Mouse (Mus musculus) hematopoietic stem cell, adult 5-6 weeks (primary cell): Measurements from ENCODE around the gene Frem1. TPM values are rescaled to one million over a fixed set of nuclear protein-coding genes. Genes with fewer than 3 reads are reported as not detected.

Source experiments
- ATAC-seq, 2 experiments: fragments of 125-278 bp in 1 of 2; replicated peaks in 1 of 2; 2 replicates each; pipeline ENCODE4 v1.8.0; 2016 to 2017; ENCODE audit warnings: inconsistent platforms in 2 of 2, mild to moderate bottlenecking in 2 of 2, moderate number of reproducible peaks in 2 of 2, low read depth in 1 of 2, moderate TSS enrichment in 1 of 2; ENCODE audit not compliant: low FRiP score in 2 of 2, poor library complexity in 2 of 2, severe bottlenecking in 2 of 2, insufficient read depth in 1 of 2, low TSS enrichment in 1 of 2
- total RNA-seq: library from RNA; stranded (forward); fragments of 172-1452, 232-1000 nt; gene quantifications from 2 replicates; pipeline ENCODE4 v1.2.3, GENCODE M21; 2017

Gene Frem1
- total RNA-seq, 1 experiment from 2014 or later = not detected

DNA sequence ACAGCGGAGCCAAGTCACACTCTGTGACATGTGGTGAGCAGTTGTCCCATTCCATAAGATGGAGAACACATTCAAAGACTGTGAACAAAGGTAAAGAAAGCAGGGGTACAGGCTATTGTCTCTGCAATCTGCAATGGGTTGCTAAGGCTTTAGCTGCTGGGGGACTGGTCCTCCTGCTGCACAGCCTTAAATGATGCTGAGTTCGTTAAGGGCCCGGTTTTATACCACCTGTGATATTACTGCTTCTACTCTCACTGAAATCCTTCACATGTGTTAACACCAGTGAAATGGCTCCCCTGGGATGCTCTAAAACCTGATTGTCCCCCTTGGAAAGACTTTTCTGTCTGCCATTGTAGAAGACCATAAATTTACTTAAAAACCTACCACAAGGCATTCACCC, 6.1 kb downstream of the Frem1 start:
- ATAC-seq = no peak

DNA sequence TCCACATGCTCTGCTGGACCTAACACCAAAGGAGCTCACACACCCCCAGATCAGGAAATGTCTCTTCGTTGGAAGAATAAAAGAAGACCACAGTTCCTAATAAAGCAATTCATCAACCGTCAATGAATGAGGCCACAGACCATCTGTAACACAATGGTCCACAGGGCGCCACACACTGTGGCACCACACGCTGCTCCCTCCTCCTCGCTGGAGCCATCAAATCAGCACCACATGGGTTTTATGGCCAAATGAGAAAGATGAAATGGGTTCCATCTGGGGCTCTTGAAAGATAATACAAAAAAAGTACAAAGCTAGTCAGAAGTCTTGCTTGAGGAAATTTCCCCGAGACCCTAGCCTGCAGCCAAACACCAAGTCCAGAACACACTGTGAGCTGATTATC, 6.9 kb downstream of the Frem1 start:
- ATAC-seq = no peak

DNA sequence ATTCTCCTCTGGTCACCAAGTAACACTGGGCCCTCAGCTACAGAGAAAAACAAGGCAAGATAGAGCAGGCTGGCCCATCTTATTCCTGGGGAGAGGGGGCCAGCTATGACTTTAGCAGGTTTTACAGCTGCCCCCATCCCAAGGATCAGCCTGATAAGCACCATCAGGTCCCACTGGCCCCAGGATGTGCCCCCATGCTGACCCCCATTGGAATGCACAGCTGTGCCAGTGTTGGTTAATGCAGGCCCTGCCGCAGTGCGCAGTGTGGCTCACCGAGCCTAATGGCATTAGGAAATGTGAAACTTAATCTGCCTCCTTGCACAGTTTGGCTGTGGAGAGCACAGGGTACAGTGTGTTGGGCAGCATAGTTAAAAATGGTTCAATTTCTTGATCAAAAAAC, 11.4 kb downstream of the Frem1 start:
- ATAC-seq = no peak

DNA sequence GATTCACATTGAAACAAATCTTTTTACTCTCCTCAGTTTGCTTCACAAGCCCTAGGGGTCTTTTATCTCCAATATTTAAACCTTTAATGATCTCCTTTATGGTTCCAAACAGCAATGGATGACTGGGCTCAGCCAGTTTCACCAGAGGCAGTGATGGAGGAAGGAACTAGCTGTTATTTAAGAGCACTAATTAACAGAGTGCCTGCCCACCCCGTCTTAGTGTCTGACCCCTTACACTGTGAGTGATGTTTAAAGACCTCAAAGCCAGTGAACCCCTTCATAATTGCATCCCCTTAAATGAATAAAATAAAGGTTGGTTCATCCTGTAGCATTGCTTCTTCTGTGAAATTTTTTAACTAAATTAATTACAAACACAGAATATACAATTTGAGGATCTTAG, 19.4 kb downstream of the Frem1 start:
- no peak for ATAC-seq

DNA sequence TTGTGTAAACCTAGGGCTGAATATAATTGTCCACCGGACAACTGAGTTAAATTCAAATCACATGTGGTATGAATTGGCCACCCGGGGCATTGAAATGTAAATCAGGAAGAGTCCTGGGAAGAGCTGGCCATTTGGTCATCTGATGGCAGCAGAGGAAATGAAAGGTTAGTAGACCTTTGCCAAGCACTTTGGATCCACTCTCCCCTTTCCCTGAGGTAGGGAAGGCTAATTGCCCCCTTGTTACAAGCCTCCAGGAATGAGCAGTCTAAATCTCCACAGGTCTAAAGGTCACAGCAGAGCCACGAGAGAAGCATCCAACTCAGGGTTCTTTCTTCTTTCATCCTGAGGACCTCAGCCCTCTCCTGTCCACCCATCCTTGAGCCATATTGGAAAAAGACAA, 20.5 kb downstream of the Frem1 start:
- no peak for ATAC-seq

DNA sequence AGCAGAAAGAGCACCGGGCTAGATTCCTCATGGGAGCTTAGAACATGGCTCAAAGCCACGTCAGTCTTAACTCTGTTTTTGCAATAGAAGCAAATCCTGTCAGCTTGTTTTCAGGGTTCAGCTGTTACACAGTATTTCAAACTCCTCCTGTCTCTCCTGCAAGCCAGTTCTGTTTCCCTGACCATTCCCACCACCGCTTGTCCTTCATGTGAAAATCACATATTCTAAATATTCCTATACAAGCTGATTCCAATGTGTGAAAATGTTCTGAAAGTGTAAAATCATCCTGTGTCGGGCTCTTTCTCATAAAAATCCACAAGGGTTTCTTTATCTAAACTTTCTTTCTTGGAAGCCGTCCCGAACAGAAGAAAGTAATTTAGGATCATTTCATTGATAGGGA, 22.0 kb downstream of the Frem1 start:
- ATAC-seq = no peak

DNA sequence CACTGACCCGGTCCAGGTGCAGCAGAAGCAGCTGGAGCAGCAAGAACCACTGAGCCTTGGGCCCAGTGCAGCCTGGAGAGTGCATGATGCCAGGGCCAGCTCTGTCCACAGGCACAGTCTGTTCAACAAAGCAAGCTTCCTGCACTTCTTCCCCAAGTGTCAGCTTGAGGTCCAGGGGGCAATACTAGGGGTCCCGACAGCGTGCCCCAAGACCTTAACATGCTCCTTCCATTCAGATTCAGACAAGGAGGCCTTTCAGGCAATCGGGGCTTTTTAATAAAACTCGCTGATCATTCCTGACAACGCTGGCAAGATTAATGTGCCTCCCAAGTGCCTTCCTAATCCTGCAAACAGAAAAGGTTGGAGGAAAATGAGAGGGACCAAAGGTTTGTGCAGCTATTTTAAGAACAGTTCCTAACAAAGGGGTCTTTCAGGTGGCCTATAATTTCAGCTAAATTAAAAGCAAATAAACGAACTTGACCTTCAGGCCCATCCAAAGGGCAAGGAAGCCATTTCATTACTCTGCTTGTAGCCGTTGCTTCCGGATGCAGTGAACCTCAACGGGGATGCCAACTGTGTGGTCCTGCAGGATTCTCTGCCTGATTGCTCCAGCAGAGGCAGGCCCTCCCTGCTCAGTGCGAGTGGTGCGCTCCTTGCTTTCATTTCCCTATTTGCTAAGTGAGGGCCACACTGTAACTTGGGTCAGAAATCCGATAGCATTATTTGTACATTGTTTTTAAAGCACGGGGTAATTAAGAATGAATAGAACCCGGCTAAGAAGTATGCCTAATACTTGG, 31.2 kb downstream of the Frem1 start:
- ATAC-seq = no peak

DNA sequence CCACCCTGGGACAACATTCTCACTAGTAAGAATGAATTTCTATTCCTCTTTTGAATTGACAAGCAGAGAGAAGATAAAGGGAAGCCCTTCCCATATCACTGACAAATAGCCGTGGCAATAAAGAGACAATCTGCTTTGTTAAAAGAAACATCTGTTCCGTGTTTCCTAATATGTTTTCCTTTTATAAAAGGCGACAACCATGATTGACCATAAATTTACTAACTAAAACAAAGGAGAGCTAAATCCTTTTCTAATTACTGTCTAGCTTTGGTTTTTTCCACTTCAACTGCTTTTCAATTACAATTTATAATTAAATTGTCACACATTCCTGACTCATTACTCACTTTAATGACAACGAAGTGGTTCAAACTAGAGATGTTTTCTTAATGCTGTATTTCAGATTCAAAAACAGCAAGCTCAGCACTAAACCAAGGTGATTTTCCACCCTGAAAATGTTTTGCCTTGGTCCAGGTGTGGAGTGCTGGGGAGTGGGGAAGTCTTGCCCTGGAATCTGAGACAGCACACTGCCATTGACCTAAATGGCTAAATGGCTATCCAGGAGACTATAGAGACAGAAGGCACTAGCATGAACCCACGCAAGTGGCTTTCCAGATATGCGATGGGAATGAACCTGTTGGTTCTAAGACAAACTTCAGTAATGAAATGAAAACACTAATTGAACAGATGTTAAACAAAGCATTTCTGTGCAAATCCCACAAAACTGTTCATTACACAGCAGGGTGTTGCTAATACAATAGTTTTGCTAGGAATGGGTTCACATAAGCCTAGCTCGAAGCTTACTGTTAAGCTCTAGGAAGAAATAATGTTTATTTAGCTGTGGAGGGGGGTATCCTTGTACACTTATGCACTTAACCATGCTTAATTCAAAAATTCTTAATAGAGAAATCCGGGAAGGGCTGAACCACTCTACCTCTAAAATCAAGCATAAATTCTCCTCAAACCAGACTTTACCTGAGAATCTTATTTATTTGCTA, 33.7 kb downstream of the Frem1 start:
- ATAC-seq = no peak

DNA sequence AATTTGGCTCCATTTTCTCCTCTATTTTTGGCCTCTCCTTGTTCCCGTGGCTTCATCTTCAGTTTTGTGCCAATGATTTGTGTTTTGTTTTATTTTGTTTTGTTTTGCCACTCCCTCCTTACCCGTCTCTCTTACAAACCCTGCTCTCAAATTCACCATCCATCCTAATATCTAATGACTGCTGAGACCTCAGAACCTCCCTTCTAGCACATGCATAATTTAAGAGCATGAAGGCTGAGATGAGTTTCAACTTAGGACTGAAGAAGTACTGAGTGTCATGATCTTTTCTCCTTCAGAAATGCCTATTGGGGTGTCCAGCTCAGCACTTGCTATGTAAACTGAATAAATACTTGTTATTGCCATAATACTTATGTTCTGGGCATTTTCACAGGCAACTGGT, 37.6 kb downstream of the Frem1 start:
- ATAC-seq = no peak

DNA sequence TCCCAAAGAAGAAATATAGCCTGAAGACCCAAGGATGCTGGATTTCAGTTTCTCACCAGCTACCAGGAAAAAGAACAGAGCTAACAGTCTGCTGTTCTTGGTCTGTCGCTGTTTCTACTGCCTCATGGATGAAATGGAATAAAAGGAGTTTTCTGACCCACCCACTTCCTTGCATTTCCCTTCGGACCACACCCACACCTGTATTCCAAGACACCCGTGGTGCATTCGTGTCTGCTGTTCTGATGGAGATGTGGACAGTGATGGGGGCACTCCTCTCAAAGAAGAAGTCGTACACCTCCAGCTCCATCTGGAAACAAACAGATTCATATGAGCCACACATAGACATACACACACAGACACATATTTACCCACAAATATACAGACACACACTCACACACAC, 48.1 kb downstream of the Frem1 start:
- no peak for ATAC-seq

DNA sequence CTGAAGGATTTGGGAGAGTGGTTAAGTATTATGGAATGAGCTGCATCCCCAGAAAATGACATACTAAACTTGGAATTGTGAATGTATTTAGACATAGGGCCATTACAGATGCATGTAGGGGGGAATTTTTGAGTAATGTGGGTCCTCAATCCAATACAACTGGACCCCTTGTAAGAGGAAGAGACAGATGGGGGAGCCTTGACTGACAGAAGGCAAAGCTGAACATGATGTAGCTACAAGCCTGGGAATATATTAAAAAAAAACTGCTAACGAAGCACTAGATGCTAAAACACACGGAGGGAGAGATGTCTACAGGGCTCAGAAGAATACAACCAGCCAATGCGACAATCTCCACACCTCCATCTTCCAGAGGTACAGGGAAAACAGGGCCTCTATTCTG, 60.1 kb downstream of the Frem1 start:
- no peak for ATAC-seq

DNA sequence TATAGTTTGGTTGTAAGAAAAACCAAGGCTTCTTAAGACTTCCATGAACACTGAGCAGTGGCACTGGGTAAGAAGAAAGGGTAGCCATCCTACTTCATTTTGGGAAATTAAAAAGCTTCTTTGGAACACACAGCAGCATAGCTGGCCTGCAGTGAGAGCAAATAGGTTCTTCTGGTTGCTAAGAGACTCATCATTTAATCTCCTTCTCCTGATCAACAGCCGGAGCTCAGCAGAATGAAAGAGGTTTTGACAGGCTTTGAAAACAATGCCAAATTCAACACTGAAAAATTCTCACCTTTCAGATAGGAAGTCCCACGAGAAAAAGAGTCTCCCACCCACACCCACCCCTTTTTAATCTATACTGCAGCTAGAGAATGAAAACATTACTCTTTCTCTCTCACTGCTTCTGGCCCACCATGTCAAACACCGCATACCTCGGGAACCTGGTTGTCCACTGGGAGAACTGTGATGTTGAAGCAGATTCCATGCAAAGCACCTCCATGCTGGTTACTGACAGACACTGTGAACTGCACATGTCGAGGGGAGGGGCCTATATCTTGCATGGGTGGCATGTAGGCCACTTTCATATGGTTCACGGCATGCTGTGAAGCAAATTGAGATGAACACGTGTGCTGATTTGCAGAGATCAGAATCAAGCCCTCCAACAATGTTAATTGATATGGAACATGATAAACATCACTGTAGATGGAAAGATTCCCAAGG, 61.0 kb downstream of the Frem1 start:
- ATAC-seq = no peak

DNA sequence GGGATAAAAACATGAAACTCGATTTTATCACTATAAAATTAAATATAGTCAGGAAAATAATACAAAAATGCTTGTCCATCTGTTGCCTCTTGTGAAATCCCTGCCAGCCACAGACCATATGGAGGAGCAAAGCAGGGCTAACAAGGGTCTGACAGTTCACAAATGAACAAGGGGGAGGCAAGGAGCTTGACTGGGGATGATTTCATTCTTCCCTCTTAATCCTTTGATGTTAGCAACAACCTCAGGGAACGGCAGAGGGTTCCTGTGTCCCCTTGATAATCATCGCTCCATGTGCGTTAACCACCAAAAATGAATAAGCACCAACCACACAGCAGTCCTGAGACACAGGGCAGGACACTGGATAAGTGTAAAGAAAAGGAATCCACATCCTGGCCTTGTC, 79.8 kb downstream of the Frem1 start:
- ATAC-seq = no peak

DNA sequence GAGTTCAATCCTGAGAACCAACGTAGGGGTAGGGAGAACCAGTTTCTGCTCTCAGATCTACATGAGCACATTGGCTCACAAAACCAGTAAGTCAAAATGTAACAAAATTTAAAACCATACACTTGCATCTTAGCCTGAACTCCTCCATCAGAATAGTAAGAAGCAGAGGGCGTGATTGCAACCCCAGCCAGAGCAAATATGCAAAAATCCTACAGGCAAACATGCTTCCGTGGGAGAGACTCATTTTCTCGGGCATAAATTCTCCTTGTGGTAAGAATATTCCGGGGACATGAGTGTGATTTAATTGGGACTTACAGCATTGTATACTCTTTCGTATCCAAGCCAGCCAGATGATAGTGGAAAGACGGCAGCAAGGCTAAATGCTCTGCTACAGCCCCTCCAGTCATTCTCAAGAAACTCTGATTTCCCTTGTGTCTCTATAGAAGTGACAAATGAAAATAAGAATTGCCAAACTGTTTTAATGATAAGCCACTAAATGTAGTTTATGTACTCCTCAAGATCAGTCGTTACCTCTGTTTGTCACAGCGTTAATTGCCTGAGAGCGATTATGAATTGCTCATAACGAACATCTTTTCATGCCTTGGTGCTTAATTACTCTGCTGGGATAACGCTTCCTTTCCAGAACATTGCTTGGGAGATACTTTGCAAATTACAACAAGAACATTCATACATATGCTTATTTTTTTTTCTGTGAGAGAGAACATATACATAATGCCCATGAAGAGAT, 81.1 kb downstream of the Frem1 start:
- no peak for ATAC-seq

DNA sequence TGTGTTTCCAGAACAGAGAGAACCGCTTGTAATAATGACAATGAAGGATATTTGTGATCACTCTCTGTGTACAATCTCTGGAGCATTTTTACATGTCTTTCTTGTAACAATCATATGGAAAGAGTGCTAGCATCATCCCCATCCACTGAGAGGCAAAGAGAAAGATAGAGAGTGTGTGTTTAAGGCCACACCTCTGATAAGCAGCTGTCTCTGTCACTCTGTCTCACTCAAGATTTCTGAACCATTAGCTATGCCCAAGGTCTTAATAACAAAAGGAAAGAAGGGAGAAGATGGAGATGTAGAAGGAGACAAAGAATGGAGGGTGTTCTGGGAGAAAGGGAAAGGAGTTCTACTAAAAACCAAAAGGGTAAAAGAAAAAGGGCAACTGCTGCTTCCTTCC, 91.1 kb downstream of the Frem1 start:
- no peak for ATAC-seq

DNA sequence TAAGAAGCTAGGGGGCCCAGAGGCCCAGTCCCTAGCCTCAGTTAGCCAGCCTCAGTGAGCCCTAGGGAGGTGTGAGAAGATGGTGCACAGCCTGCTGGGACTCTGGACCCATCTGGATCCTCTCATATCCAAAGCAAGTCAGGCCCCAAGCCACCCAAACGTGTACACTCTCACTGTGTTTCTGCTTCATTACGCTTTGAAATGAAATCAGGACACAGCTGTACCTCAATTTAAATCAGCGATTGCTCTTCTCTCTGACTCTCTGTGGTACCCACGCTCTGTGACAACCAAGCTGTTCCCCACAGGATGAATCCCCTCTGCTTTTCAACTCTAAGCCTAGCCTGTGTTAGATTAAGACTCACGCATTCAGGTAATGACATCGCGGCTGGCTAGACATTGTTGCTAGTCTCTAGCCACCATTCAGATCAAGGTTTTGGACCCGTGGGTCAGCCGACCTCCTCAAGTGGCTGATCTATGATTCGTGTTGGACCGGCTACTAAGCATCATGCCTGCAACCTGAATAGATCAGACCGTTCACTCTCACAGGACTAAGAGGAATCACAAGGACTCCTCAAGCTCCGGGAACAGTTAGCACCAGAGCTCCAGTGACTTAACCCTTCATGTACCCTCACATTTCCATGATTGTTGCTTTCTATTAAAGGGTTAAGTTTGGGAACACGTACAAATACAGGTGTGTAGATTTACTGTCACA, 94.2 kb downstream of the Frem1 start:
- ATAC-seq = no peak

DNA sequence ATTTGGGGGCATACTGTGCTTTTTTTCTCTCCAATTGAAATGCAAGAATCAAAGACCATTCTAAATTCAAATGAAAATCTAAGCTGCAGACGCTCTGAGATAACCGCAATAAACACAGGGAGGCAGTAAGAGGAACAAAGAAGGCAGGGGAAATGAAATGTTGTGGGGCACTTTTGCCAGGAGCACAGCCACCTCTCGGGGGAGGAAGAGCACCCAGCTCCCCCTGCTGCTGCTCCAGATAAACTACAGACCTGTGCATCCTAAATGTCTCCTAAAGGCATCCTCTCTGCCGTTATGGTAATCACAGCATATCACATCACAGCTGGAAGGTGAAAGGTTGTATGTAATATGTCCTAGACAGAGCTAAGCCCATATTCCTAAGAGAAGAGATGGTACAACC, 98.1 kb downstream of the Frem1 start:
- 0 out of 4 replicates have a peak, but pooled peaks of 1 of the 2 experiments have one; percentile 17 for ATAC-seq
